Mouse (Mus musculus): ENCODE measurements around the gene Serpine1. TPM values are rescaled to one million over a fixed set of nuclear protein-coding genes. Genes with fewer than 3 reads are reported as not detected.

Serpine1 gene
- polyA plus RNA-seq, 1 experiment from 2014 or later = 0.23 TPM

- Histone ChIP-seq H3K9ac (replicated peaks) (peak overlapping the region; percentile 37; the same call in 1 of the 2 replicates), H3K36me3 (0 out of 2 replicates have a peak, but pooled peaks cover under 1% of the 10 kb centered on the region), H3K4me3 (peak overlapping the region; percentile 52), H3K27ac (replicated peaks) (no peak overlapping the region), H3K9me3 (no peaks in the 10 kb centered on the region), H3K4me2 (replicated peaks) (peak overlapping the region; percentile 97), H3K4me1 (peaks cover 45% of the 10 kb centered on the region), H3K27me3 (peaks cover 93% of the 10 kb centered on the region)
- under 1% methylated on average over 52 of the region's 52 CpGs for WGBS
- ATAC-seq (ENCODE audit: low FRiP score, low read depth) = peak; percentile 74
Measured at GRCm38 (mm10) chr5:137029643-137030415, 42.2 kb downstream of the Serpine1 start.

- no peak overlapping the region for H3K27ac ChIP-seq (replicated peaks)
- ATAC-seq (ENCODE audit: low FRiP score, low read depth) = peak; percentile 1; the same call in 1 of the 2 replicates
- H3K4me1 ChIP-seq = peaks cover 47% of the 10 kb centered on the region
- H3K4me2 ChIP-seq (replicated peaks) = peak overlapping the region; percentile 97
- 0% methylated on average over 8 of the region's 8 CpGs for WGBS
- peak overlapping the region; percentile 52 for H3K4me3 ChIP-seq
- H3K27me3 ChIP-seq = peaks cover 95% of the 10 kb centered on the region
- peak overlapping the region; percentile 37; the same call in 1 of the 2 replicates for H3K9ac ChIP-seq (replicated peaks)
- H3K9me3 ChIP-seq = no peaks in the 10 kb centered on the region
- H3K36me3 ChIP-seq = no peaks in the 10 kb centered on the region
Measured at GRCm38 (mm10) chr5:137029273-137029585, 42.8 kb downstream of the Serpine1 start.

- Histone ChIP-seq H3K9ac (replicated peaks) (peak overlapping the region; percentile 37; the same call in 1 of the 2 replicates), H3K4me2 (replicated peaks) (peak overlapping the region; percentile 97), H3K27me3 (peaks cover 95% of the 10 kb centered on the region), H3K4me3 (peak overlapping the region; percentile 12; the same call in 1 of the 2 replicates), H3K4me1 (peaks cover 47% of the 10 kb centered on the region), H3K9me3 (no peaks in the 10 kb centered on the region), H3K36me3 (no peaks in the 10 kb centered on the region), H3K27ac (replicated peaks) (no peak overlapping the region)
- ATAC-seq (ENCODE audit: low FRiP score, low read depth) = no peak; the same call in 1 of the 2 replicates
- WGBS = 4% methylated on average over 28 of the region's 29 CpGs
Measured at GRCm38 (mm10) chr5:137028561-137029272, 43.4 kb downstream of the Serpine1 start.

- Histone ChIP-seq H3K27ac (replicated peaks) (no peak within 1 kb of the TSS), H3K9me3 (no peaks in the 10 kb centered on the region), H3K27me3 (peaks cover 71% of the 10 kb centered on the region), H3K4me3 (0 out of 2 replicates have a peak within 1 kb of the TSS, but pooled peaks have one; percentile 10), H3K4me2 (replicated peaks) (peak within 1 kb of the TSS; percentile 41), H3K4me1 (peaks cover 28% of the 10 kb centered on the region), H3K36me3 (no peaks in the 10 kb centered on the region), H3K9ac (replicated peaks) (no peak within 1 kb of the TSS)
- 43% methylated on average over 4 of the region's 4 CpGs for WGBS
- no peak for ATAC-seq (ENCODE audit: low FRiP score, low read depth)
Measured at GRCm38 (mm10) chr5:137026092-137026491, 46.0 kb downstream of the Serpine1 start, which contains the start of gene Vgf. TSS of gene Vgf (plus strand) at chr5:137026392.

GRCm38 (mm10) chr5:137025132-137025531 lies 46.9 kb downstream of the Serpine1 start:
- Histone ChIP-seq H3K4me2 (replicated peaks) (peak overlapping the region; percentile 41), H3K9ac (replicated peaks) (no peak overlapping the region), H3K27me3 (peaks cover 61% of the 10 kb centered on the region), H3K9me3 (no peaks in the 10 kb centered on the region), H3K4me3 (0 out of 2 replicates have a peak overlapping the region, but pooled peaks have one; percentile 10), H3K4me1 (peaks cover 20% of the 10 kb centered on the region), H3K36me3 (no peaks in the 10 kb centered on the region), H3K27ac (replicated peaks) (no peak overlapping the region)
- ATAC-seq (ENCODE audit: low FRiP score, low read depth) = no peak
- under 1% methylated on average over 23 of the region's 23 CpGs for WGBS

- WGBS = 52% methylated on average over 3 of the region's 3 CpGs
- H3K9ac ChIP-seq (replicated peaks) = no peak overlapping the region
- ATAC-seq (ENCODE audit: low FRiP score, low read depth) = no peak
- no peak overlapping the region for H3K27ac ChIP-seq (replicated peaks)
- no peaks in the 10 kb centered on the region for H3K36me3 ChIP-seq
- H3K27me3 ChIP-seq = peaks cover 55% of the 10 kb centered on the region
- H3K4me2 ChIP-seq (replicated peaks) = 0 out of 2 replicates have a peak overlapping the region, but pooled peaks have one; percentile 41
- H3K4me3 ChIP-seq = no peak overlapping the region
- no peaks in the 10 kb centered on the region for H3K9me3 ChIP-seq
- peaks cover 15% of the 10 kb centered on the region for H3K4me1 ChIP-seq
Measured at GRCm38 (mm10) chr5:137024318-137024717, 47.8 kb downstream of the Serpine1 start.

GRCm38 (mm10) chr5:137015913-137016312 lies 56.2 kb downstream of the Serpine1 start:
- H3K9me3 ChIP-seq = 0 out of 2 replicates have a peak, but pooled peaks cover 5% of the 10 kb centered on the region
- no peak overlapping the region for H3K27ac ChIP-seq (replicated peaks)
- H3K4me1 ChIP-seq = no peaks in the 10 kb centered on the region
- H3K36me3 ChIP-seq = no peaks in the 10 kb centered on the region
- H3K27me3 ChIP-seq = no peaks in the 10 kb centered on the region
- H3K4me3 ChIP-seq = no peak overlapping the region
- H3K4me2 ChIP-seq (replicated peaks) = no peak overlapping the region
- no peak overlapping the region for H3K9ac ChIP-seq (replicated peaks)
- no peak for ATAC-seq (ENCODE audit: low FRiP score, low read depth)
- WGBS = 90% methylated on average over 3 of the region's 3 CpGs

- Histone ChIP-seq H3K27me3 (0 out of 2 replicates have a peak, but pooled peaks cover 3% of the 10 kb centered on the region), H3K9ac (replicated peaks) (no peak overlapping the region), H3K4me2 (replicated peaks) (no peak overlapping the region), H3K4me1 (no peaks in the 10 kb centered on the region), H3K27ac (replicated peaks) (no peak overlapping the region), H3K9me3 (0 out of 2 replicates have a peak, but pooled peaks cover 5% of the 10 kb centered on the region), H3K36me3 (no peaks in the 10 kb centered on the region), H3K4me3 (no peak overlapping the region)
- WGBS = 85% methylated on average over 15 of the region's 15 CpGs
- no peak for ATAC-seq (ENCODE audit: low FRiP score, low read depth)
Measured at GRCm38 (mm10) chr5:137012401-137012950, 59.6 kb downstream of the Serpine1 start.

Other genes starting within 250 kb of the Serpine1 start
- gene Col26a1, start 189.1 kb downstream of the Serpine1 start, polyA plus RNA-seq (2016; fragmentation: Nextera tagmentation; extraction: Ambion mirVana) = 48.0 and 70.8 TPM in 2 replicates
- gene Ift22, start 164.1 kb downstream of the Serpine1 start, polyA plus RNA-seq (2016; fragmentation: Nextera tagmentation; extraction: Ambion mirVana) = 112 and 113 TPM in 2 replicates
- gene Fis1, start 119.0 kb downstream of the Serpine1 start, polyA plus RNA-seq (2016; fragmentation: Nextera tagmentation; extraction: Ambion mirVana) = 314 and 323 TPM in 2 replicates
- gene Cldn15, start 105.7 kb downstream of the Serpine1 start, polyA plus RNA-seq (2016; fragmentation: Nextera tagmentation; extraction: Ambion mirVana) = 0.19 TPM in 1 of 2 replicates, not detected in the other
- gene Plod3, start 85.2 kb downstream of the Serpine1 start, polyA plus RNA-seq (2016; fragmentation: Nextera tagmentation; extraction: Ambion mirVana) = 39.0 and 40.7 TPM in 2 replicates
- gene Znhit1, start 84.2 kb downstream of the Serpine1 start, polyA plus RNA-seq (2016; fragmentation: Nextera tagmentation; extraction: Ambion mirVana) = 92.8 and 102 TPM in 2 replicates
- 0.85 and 0.91 TPM in 2 replicates for gene Vgf, start 45.9 kb downstream of the Serpine1 start, polyA plus RNA-seq (2016; fragmentation: Nextera tagmentation; extraction: Ambion mirVana)
- 203 and 214 TPM in 2 replicates for gene Ap1s1, start 26.1 kb downstream of the Serpine1 start, polyA plus RNA-seq (2016; fragmentation: Nextera tagmentation; extraction: Ambion mirVana)
- 5.3 and 5.5 TPM in 2 replicates for gene Trim56, start 43.9 kb upstream of the Serpine1 start, polyA plus RNA-seq (2016; fragmentation: Nextera tagmentation; extraction: Ambion mirVana)
- not detected in 2 replicates for gene Muc3, start 77.1 kb upstream of the Serpine1 start, polyA plus RNA-seq (2016; fragmentation: Nextera tagmentation; extraction: Ambion mirVana)
- gene Muc3a, start 140.1 kb upstream of the Serpine1 start, polyA plus RNA-seq (2016; fragmentation: Nextera tagmentation; extraction: Ambion mirVana) = 0.09 TPM in 1 of 2 replicates, not detected in the other
- 5.0 and 5.3 TPM in 2 replicates for gene Ache, start 215.3 kb upstream of the Serpine1 start, polyA plus RNA-seq (2016; fragmentation: Nextera tagmentation; extraction: Ambion mirVana)
- gene Ufsp1, start 222.4 kb upstream of the Serpine1 start, polyA plus RNA-seq (2016; fragmentation: Nextera tagmentation; extraction: Ambion mirVana) = 7.9 and 8.0 TPM in 2 replicates
- gene Srrt, start 235.4 kb upstream of the Serpine1 start, polyA plus RNA-seq (2016; fragmentation: Nextera tagmentation; extraction: Ambion mirVana) = 178 and 180 TPM in 2 replicates
- 34.9 and 43.3 TPM in 2 replicates for gene Trip6, start 242.1 kb upstream of the Serpine1 start, polyA plus RNA-seq (2016; fragmentation: Nextera tagmentation; extraction: Ambion mirVana)

All from midbrain, embryonic 12.5 days (tissue).